Mouse (Mus musculus): ENCODE measurements around the gene Olfr1469. TPM values are rescaled to one million over a fixed set of nuclear protein-coding genes. Genes with fewer than 3 reads are reported as not detected.
"Not testable (repeated sequence)": the region's sequence is repeated elsewhere in the genome, so short reads cannot be mapped to it uniquely, and the experiment has no call there.

Gene Olfr1469
- polyA plus RNA-seq (2012): not detected in 2 replicates

- no peak for TF ChIP-seq GATA1 (IDR thresholded peaks at IDR 0.05; ENCODE audit: low read length)
Measured at GRCm38 (mm10) chr19:13407549-13407948, at the start of gene Olfr1469. TSS of gene Olfr1469 (plus strand) at chr19:13407849.

GRCm38 (mm10) chr19:13361936-13362335 is 45.7 kb upstream of the Olfr1469 start, which contains the start of gene Olfr1467:
TSS of gene Olfr1467 (plus strand) at chr19:13362236.
- no peak for TF ChIP-seq GATA1 (IDR thresholded peaks at IDR 0.05; ENCODE audit: low read length)

GRCm38 (mm10) chr19:13443109-13443508 is 35.5 kb downstream of the Olfr1469 start, which contains the start of gene Olfr1471:
TSS of gene Olfr1471 (plus strand) at chr19:13443409.
- not testable (repeated sequence) for TF ChIP-seq GATA1 (IDR thresholded peaks at IDR 0.05; ENCODE audit: low read length)

GRCm38 (mm10) chr19:13455986-13456385 is 48.3 kb downstream of the Olfr1469 start, which contains the start of gene Olfr1472:
TSS of gene Olfr1472 (minus strand) at chr19:13456086.
- TF ChIP-seq GATA1 (IDR thresholded peaks at IDR 0.05; ENCODE audit: low read length): no peak

Other genes starting within 250 kb of the Olfr1469 start
- not detected in 2 replicates for gene Olfr1461, start 244.8 kb upstream of the Olfr1469 start, polyA plus RNA-seq (2012)
- gene Olfr1462, start 222.1 kb upstream of the Olfr1469 start, polyA plus RNA-seq (2012): not detected in 2 replicates
- not detected in 2 replicates for gene Olfr1463, start 176.5 kb upstream of the Olfr1469 start, polyA plus RNA-seq (2012)
- not detected in 2 replicates for gene Olfr1465, start 92.3 kb upstream of the Olfr1469 start, polyA plus RNA-seq (2012)
- not detected in 2 replicates for gene Olfr1466, start 69.0 kb upstream of the Olfr1469 start, polyA plus RNA-seq (2012)
- gene Olfr1467, start 45.6 kb upstream of the Olfr1469 start, polyA plus RNA-seq (2012): not detected in 2 replicates
- gene Olfr1471, start 35.6 kb downstream of the Olfr1469 start, polyA plus RNA-seq (2012): not detected in 2 replicates
- gene Olfr1472, start 48.2 kb downstream of the Olfr1469 start, polyA plus RNA-seq (2012): not detected in 2 replicates
- not detected in 2 replicates for gene Olfr1474, start 61.7 kb downstream of the Olfr1469 start, polyA plus RNA-seq (2012)
- gene Olfr1475, start 72.3 kb downstream of the Olfr1469 start, polyA plus RNA-seq (2012): not detected in 2 replicates
- gene Olfr1477, start 92.7 kb downstream of the Olfr1469 start, polyA plus RNA-seq (2012): not detected in 2 replicates
- not detected in 2 replicates for gene Olfr1480, start 120.1 kb downstream of the Olfr1469 start, polyA plus RNA-seq (2012)
- gene Olfr1484, start 175.7 kb downstream of the Olfr1469 start, polyA plus RNA-seq (2012): not detected in 2 replicates
- gene Olfr1487, start 209.5 kb downstream of the Olfr1469 start, polyA plus RNA-seq (2012): not detected in 2 replicates
- not detected in 2 replicates for gene Olfr1489, start 223.8 kb downstream of the Olfr1469 start, polyA plus RNA-seq (2012)
- gene Olfr1490, start 243.2 kb downstream of the Olfr1469 start, polyA plus RNA-seq (2012): not detected in 2 replicates

All from G1E-ER4 (cell line).